34 mouse cellular contexts compared by ENCODE assay signal in genomic region chr12:76796938-76797539, GRCm38 (mm10). TPM values are rescaled to one million over a fixed set of nuclear protein-coding genes. Genes with fewer than 3 reads are reported as not detected.
A peak's percentile ranks its signal among the peaks of the same experiment; 100 is the strongest.
DNase-seq lines count a peak whose midpoint lies in the region; ATAC-seq and TF ChIP-seq lines count a peak whose summit lies in the region.
"Had no signal": no experiment of that assay in that cellular context is flagged by ENCODE, and none has a peak within 500 bp of the region (broad histone marks: within the 10 kb centered on the region; RNA-seq: fewer than 3 reads in every experiment).

No protein-coding gene starts in this region.

- peak overlapping the region; percentile 9; the same call in 1 of the 2 replicates for H3K27ac ChIP-seq in intestine, embryonic 15.5 days
- H3K27ac ChIP-seq in small intestine, adult 2 months (ENCODE audit: insufficient read depth, low read depth, low read length) = peak overlapping the region; percentile 93
- H3K27ac ChIP-seq in kidney, adult 2 months (ENCODE audit: insufficient read depth, low read depth, low read length) = no peak overlapping the region
- H3K27ac ChIP-seq: embryonic facial prominence, embryonic 10.5 days; embryonic facial prominence, embryonic 13.5 days; forebrain, embryonic 13.5 days; heart, adult 2 months; heart, embryonic 10.5 days; heart, embryonic 13.5 days; hindbrain, embryonic 14.5 days; hindbrain, postnatal 0 days had no signal

- peak; percentile 16; the same call in 1 of the 2 replicates for ATAC-seq in intestine, embryonic 15.5 days
- ATAC-seq: CD4-positive, CD25-positive, alpha-beta regulatory T cell, adult 4 months; forebrain, embryonic 13.5 days; forebrain, embryonic 16.5 days; hindbrain, postnatal 0 days; inflammation-experienced regulatory T-cells, adult 6 months had no signal

- 65% methylated on average over 7 of the region's 7 CpGs for WGBS in intestine, embryonic 15.5 days
- 27% methylated on average over 7 of the region's 7 CpGs for WGBS in small intestine, adult 2 months
- WGBS in kidney, adult 2 months = 89% methylated on average over 7 of the region's 7 CpGs

- no peaks in the 10 kb centered on the region for H3K36me3 ChIP-seq in intestine, embryonic 15.5 days
- H3K36me3 ChIP-seq in small intestine, adult 2 months (ENCODE audit: control insufficient read depth, insufficient read depth, low read length) = peaks cover 3% of the 10 kb centered on the region
- H3K36me3 ChIP-seq in kidney, adult 2 months (ENCODE audit: control insufficient read depth, insufficient read depth, low read length) = no peaks in the 10 kb centered on the region
- H3K36me3 ChIP-seq: embryonic facial prominence, embryonic 10.5 days; heart, embryonic 10.5 days; heart, embryonic 13.5 days had no signal

- H3K9me3 ChIP-seq in intestine, embryonic 15.5 days = no peaks in the 10 kb centered on the region
- H3K9me3 ChIP-seq: embryonic facial prominence, embryonic 10.5 days; embryonic facial prominence, embryonic 13.5 days; forebrain, embryonic 13.5 days; heart, embryonic 10.5 days; heart, embryonic 13.5 days had no signal

- no peak overlapping the region for H3K4me3 ChIP-seq in intestine, embryonic 15.5 days (replicated peaks)
- no peak overlapping the region; the same call in 1 of the 2 replicates for H3K4me3 ChIP-seq in small intestine, adult 2 months (ENCODE audit: low read depth, low read length)
- no peak overlapping the region for H3K4me3 ChIP-seq in kidney, adult 2 months (ENCODE audit: insufficient read depth, low read depth, low read length)
- H3K4me3 ChIP-seq: embryonic facial prominence, embryonic 10.5 days; embryonic facial prominence, embryonic 13.5 days; erythroblast, embryonic 14.5 days; forebrain, embryonic 13.5 days; heart, adult 2 months; heart, embryonic 10.5 days; heart, embryonic 13.5 days had no signal

- TF ChIP-seq CTCF in small intestine, adult 2 months (IDR thresholded peaks at IDR 0.05; ENCODE audit: extremely low read depth, insufficient read length, insufficient replicate concordance, low read depth, low read length) = no peak
- TF ChIP-seq CTCF in kidney, adult 2 months (conservative IDR thresholded peaks at IDR 0.05; ENCODE audit: insufficient read depth, insufficient read length, low read depth, low read length) = no peak

- H3K27me3 ChIP-seq in intestine, embryonic 15.5 days (replicated peaks) = no peaks in the 10 kb centered on the region
- no peaks in the 10 kb centered on the region for H3K27me3 ChIP-seq in small intestine, adult 2 months (ENCODE audit: control insufficient read depth, insufficient read depth, low read length)
- H3K27me3 ChIP-seq in kidney, adult 2 months (replicated peaks; ENCODE audit: control insufficient read depth, insufficient read depth, low read length) = no peaks in the 10 kb centered on the region
- H3K27me3 ChIP-seq: embryonic facial prominence, embryonic 13.5 days; forebrain, embryonic 13.5 days had no signal

- TF ChIP-seq POLR2A in small intestine, adult 2 months (IDR thresholded peaks at IDR 0.05; ENCODE audit: low read depth, low read length) = no peak
- TF ChIP-seq POLR2A in kidney, adult 2 months (IDR thresholded peaks at IDR 0.05; ENCODE audit: low read depth, low read length) = no peak

- peak; percentile 11 for DNase-seq in right cerebral cortex, postnatal 25 days
- DNase-seq in right cerebral cortex, postnatal 10 days (ENCODE audit: low spot score in 2 of 2) = no peak
- no peak for DNase-seq in kidney, adult 2 months
- no peak for DNase-seq in gastrocnemius, postnatal 4 days (ENCODE audit: low spot score in 2 of 2)
- no peak for DNase-seq in T-cell, adult 2 months (ENCODE audit: low spot score)
- DNase-seq: adrenal gland, postnatal 10 days; adrenal gland, postnatal 36 days; cerebellum, adult 11-12 months; cerebellum, adult 8-10 months; cerebellum, postnatal 10 days; cerebellum, postnatal 36 days; embryo, embryonic 11 days; gastrocnemius, postnatal 25 days; heart, adult 2 months; heart, postnatal 14 days; heart, postnatal 4 days had no signal

- peaks cover 2% of the 10 kb centered on the region; the same call in 1 of the 2 replicates for H3K4me1 ChIP-seq in intestine, embryonic 15.5 days (replicated peaks)
- peaks cover 31% of the 10 kb centered on the region for H3K4me1 ChIP-seq in small intestine, adult 2 months (ENCODE audit: control insufficient read depth, insufficient read depth, insufficient read length, low read length)
- H3K4me1 ChIP-seq in kidney, adult 2 months (ENCODE audit: control insufficient read depth, insufficient read depth, low read length) = no peaks in the 10 kb centered on the region
- H3K4me1 ChIP-seq: embryonic facial prominence, embryonic 13.5 days; forebrain, embryonic 13.5 days had no signal

- H3K9ac ChIP-seq in intestine, embryonic 15.5 days = no peak overlapping the region
- H3K9ac ChIP-seq: embryonic facial prominence, embryonic 13.5 days; forebrain, embryonic 13.5 days; heart, embryonic 13.5 days; hindbrain, embryonic 14.5 days had no signal

- H3K4me2 ChIP-seq in intestine, embryonic 15.5 days (replicated peaks) = no peak overlapping the region
- H3K4me2 ChIP-seq: embryonic facial prominence, embryonic 13.5 days; forebrain, embryonic 13.5 days; heart, embryonic 13.5 days; hindbrain, embryonic 14.5 days had no signal

RNA-seq across cellular contexts. Expression of gene Gpx2, which starts 1.7 kb away (rescaled TPM):
- 81.9 and 89.6 TPM in 2 replicates for polyA plus RNA-seq in intestine, embryonic 15.5 days (2015; fragmentation: Nextera tagmentation; extraction: Ambion mirVana)
- 514 and 943 TPM in 2 replicates for polyA plus RNA-seq in small intestine, adult 2 months (2012; rRNA removed)
- 0.08 and 0.33 TPM in 2 replicates for polyA plus RNA-seq in kidney, adult 2 months (2012; rRNA removed)
- total RNA-seq in gastrocnemius, postnatal 4 days (2021) = not detected
- total RNA-seq: adrenal gland, adult 18-20 months; adrenal gland, postnatal 10 days; adrenal gland, postnatal 36 days; gastrocnemius, adult 8-10 months; gastrocnemius, postnatal 25 days; granulocyte monocyte progenitor cell, adult 5-6 weeks; heart, adult 2 months; heart, postnatal 14 days; heart, postnatal 4 days; hindbrain, postnatal 0 days had no signal
- polyA plus RNA-seq: C2C12; CD4-positive, CD25-positive, alpha-beta regulatory T cell, adult 4 months; erythroblast, embryonic 14.5 days; hindbrain, embryonic 11.5 days; inflammation-experienced regulatory T-cells, adult 6 months had no signal

RNA-seq across cellular contexts. Expression of gene Rab15, which starts 25.7 kb away (rescaled TPM):
- polyA plus RNA-seq in intestine, embryonic 15.5 days (2015; fragmentation: Nextera tagmentation; extraction: Ambion mirVana) = 20.3 and 20.8 TPM in 2 replicates
- polyA plus RNA-seq in small intestine, adult 2 months (2012; rRNA removed) = 5.7 and 16.4 TPM in 2 replicates
- 4.4 and 4.7 TPM in 2 replicates for polyA plus RNA-seq in kidney, adult 2 months (2012; rRNA removed)
- total RNA-seq in gastrocnemius, postnatal 4 days (2021) = 10 to 100 TPM; 15.0 to 18.1 TPM
- total RNA-seq: granulocyte monocyte progenitor cell, adult 5-6 weeks had no signal
- polyA plus RNA-seq: CD4-positive, CD25-positive, alpha-beta regulatory T cell, adult 4 months; erythroblast, embryonic 14.5 days; inflammation-experienced regulatory T-cells, adult 6 months had no signal

RNA-seq across cellular contexts. Expression of gene Fntb, which starts 31.6 kb away (rescaled TPM):
- polyA plus RNA-seq in intestine, embryonic 15.5 days (2015; fragmentation: Nextera tagmentation; extraction: Ambion mirVana) = 30.1 and 30.7 TPM in 2 replicates
- 9.1 and 27.1 TPM in 2 replicates for polyA plus RNA-seq in small intestine, adult 2 months (2012; rRNA removed)
- 13.2 TPM in 2 replicates for polyA plus RNA-seq in kidney, adult 2 months (2012; rRNA removed)
- total RNA-seq in gastrocnemius, postnatal 4 days (2021) = 10 to 100 TPM; 24.0 to 24.1 TPM

RNA-seq across cellular contexts. Expression of gene Churc1, which starts 31.7 kb away (rescaled TPM):
- 107 and 147 TPM in 2 replicates for polyA plus RNA-seq in intestine, embryonic 15.5 days (2015; fragmentation: Nextera tagmentation; extraction: Ambion mirVana)
- 20.3 and 20.9 TPM in 2 replicates for polyA plus RNA-seq in small intestine, adult 2 months (2012; rRNA removed)
- polyA plus RNA-seq in kidney, adult 2 months (2012; rRNA removed) = 71.3 and 105 TPM in 2 replicates
- 10 to 100 TPM; 43.1 to 45.7 TPM for total RNA-seq in gastrocnemius, postnatal 4 days (2021)

Comparison
In these comparisons a context has a peak if more than half of its experiments do, and no peak if none do; other contexts are left out.
1. RNA of gene Gpx2, which starts 1.7 kb away (polyA plus RNA-seq): 514 to 943 TPM in small intestine, adult 2 months and 81.9 to 89.6 TPM in intestine, embryonic 15.5 days; 0.08 to 0.33 TPM in kidney, adult 2 months; every median in the first group is over 10 times any median in the second.